Mouse (Mus musculus) C2C12 (cell line): ENCODE measurements around the gene Foxn3. TPM values are rescaled to one million over a fixed set of nuclear protein-coding genes. Genes with fewer than 3 reads are reported as not detected.

Source experiments
- H3K27me3 ChIP-seq: one replicate; pipeline ENCODE4 v1.6.1; 2011; ENCODE audit not compliant: control insufficient read depth, insufficient read depth, insufficient read length
- H3K36me3 ChIP-seq: one replicate; pipeline ENCODE4 v1.6.1; 2011; ENCODE audit not compliant: control insufficient read depth, insufficient read depth
- H3K4me3 ChIP-seq: one replicate; pipeline ENCODE4 v1.5.1; 2011; ENCODE audit warnings: mild to moderate bottlenecking, control low read depth; ENCODE audit not compliant: poor library complexity, insufficient read depth, severe bottlenecking
- H3K79me2 ChIP-seq: one replicate; pipeline ENCODE4 v1.6.1; 2011; ENCODE audit not compliant: control insufficient read depth, insufficient read depth
- H3K79me3 ChIP-seq: one replicate; pipeline ENCODE4 v1.6.1; 2011; ENCODE audit warnings: low read depth, control low read depth
- H3ac ChIP-seq: one replicate; pipeline ENCODE3; 2011; ENCODE audit warnings: low read depth; ENCODE audit not compliant: control insufficient read depth, insufficient read length
- CEBPB ChIP-seq: IDR thresholded peaks from one replicate; pipeline ENCODE4 v1.6.1; 2011; ENCODE audit warnings: low read depth, mild to moderate bottlenecking, control low read depth, moderate library complexity
- CTCF ChIP-seq: IDR thresholded peaks from one replicate; pipeline ENCODE4 v1.5.1; 2011; ENCODE audit not compliant: control insufficient read depth, insufficient read depth, insufficient read length
- FOSL1 ChIP-seq: IDR thresholded peaks from one replicate; pipeline ENCODE4 v1.8.0; 2011; ENCODE audit warnings: mild to moderate bottlenecking, low read length; ENCODE audit not compliant: poor library complexity, insufficient read depth, severe bottlenecking
- MAX ChIP-seq: IDR thresholded peaks from one replicate; pipeline ENCODE4 v1.6.1; 2011; ENCODE audit warnings: mild to moderate bottlenecking, control low read depth
- MYOD1 ChIP-seq: IDR thresholded peaks from one replicate; pipeline ENCODE4 v1.6.1; 2011; ENCODE audit warnings: low read depth; ENCODE audit not compliant: control insufficient read depth, insufficient read length
- MYOG ChIP-seq: IDR thresholded peaks from one replicate; pipeline ENCODE4 v1.6.1; 2011; ENCODE audit not compliant: control insufficient read depth, insufficient read length; ENCODE audit errors: extremely low read depth
- USF1 ChIP-seq: IDR thresholded peaks from one replicate; pipeline ENCODE4 v1.6.1; 2011; ENCODE audit warnings: low read depth, mild to moderate bottlenecking, control low read depth, moderate library complexity
- polyA plus RNA-seq: library from polyadenylated mRNA; unstranded; fragments of >200 nt; fragmentation: generic; extraction: Trizol; gene quantifications from one replicate; pipeline ENCODE4 v1.2.1, GENCODE M21; 2012; ENCODE audit warnings: missing spikeins

Foxn3 gene
- polyA plus RNA-seq, 1 experiment, result 4.2 TPM

DNA sequence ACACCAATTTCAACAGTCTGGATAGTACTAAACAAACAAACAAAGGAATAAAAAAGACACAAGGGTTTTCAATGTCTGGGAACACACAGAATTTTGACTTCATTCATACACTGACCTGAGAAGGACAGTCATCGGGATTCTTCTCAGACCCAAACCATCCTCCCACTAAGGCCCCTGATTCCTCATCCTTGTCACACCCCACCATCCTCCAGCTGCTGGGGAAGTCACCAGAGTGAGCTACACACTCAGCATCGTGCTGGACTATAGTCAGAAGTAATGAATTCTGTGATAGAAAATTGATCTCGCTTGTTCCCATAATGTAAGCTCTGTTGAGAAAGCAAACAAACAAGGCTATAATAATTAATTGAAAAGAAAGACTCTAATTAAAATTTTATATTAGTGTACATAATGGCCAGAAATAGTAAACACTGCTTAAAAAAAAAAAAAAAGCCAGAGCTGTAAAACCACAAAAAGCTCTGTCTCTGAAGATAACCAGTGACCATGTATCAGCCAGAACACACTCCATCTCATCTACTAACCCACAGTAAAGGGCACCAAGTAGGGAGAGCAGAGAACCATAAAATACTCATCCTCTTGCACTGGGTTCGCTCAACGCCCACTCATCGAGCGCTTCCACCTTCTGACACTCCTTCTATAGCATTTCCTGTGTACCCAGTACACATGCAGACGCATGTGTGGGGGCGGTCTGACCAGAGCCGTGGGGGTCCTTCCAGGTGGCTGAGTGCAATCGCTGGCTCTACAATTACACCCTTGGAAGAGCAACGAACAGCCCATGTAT lies 241.6 kb downstream of the Foxn3 start:
- H3K79me3 ChIP-seq, result peaks cover 3% of the 10 kb centered on the region
- H3K4me3 ChIP-seq, result no peak overlapping the region
- no peak overlapping the region for H3ac ChIP-seq
- no peaks in the 10 kb centered on the region for H3K27me3 ChIP-seq
- no peaks in the 10 kb centered on the region for H3K36me3 ChIP-seq
- no peaks in the 10 kb centered on the region for H3K79me2 ChIP-seq
- no peak for TF ChIP-seq CTCF
- TF ChIP-seq CEBPB, result no peak
- TF ChIP-seq MYOD1, result no peak
- TF ChIP-seq USF1, result no peak
- no peak for TF ChIP-seq MAX
- no peak for TF ChIP-seq MYOG
- TF ChIP-seq FOSL1, result no peak

DNA sequence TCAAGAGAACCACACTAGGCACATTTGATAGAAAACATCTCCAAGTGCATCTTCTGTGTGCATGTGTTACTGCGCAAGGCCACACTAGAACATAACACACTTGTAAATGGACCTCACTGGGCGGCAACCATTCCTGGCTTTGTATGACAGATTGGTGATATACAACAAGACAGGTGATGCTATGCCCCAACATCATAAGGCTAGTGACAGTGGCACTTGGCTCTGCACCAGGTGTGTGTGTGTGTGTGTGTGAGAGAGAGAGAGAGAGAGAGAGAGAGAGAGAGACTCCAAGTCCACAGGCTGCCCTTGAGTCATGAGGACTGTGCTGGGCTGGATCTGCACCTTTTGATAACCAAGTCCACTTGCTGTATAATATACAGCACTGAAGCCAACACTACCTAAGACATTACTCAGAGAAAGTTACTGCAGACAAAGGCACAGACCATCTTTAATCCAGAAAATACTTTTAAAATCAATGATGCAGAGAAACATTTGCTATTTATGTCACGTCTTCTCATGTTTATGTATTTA lies 242.4 kb downstream of the Foxn3 start:
- TF ChIP-seq CEBPB (no peak), CTCF (no peak), MYOG (no peak), USF1 (no peak), MAX (no peak), MYOD1 (no peak), FOSL1 (no peak)
- Histone ChIP-seq H3K36me3 (no peaks in the 10 kb centered on the region), H3ac (no peak overlapping the region), H3K4me3 (no peak overlapping the region), H3K27me3 (no peaks in the 10 kb centered on the region), H3K79me3 (no peaks in the 10 kb centered on the region), H3K79me2 (no peaks in the 10 kb centered on the region)

DNA sequence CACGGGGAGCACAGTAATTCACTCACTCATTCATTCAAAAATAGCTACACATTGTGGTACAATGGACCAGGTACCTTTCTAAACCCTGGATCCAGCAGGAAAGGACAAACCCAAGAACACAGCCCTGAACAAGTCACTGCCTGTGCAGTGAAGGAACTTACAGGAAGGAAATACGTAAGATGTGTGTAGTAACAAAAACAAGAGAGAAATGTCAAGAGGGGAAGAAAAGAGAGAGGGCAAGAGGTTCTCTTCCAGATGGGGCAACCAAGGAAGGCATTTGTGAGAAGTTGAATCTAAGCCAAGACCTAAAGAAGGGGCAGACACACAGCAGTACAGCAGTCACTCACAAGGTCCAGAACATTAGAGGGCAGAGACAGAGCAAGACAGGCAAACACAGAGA lies 243.5 kb downstream of the Foxn3 start:
- Histone ChIP-seq H3ac (no peak overlapping the region), H3K79me3 (no peaks in the 10 kb centered on the region), H3K4me3 (no peak overlapping the region), H3K36me3 (no peaks in the 10 kb centered on the region), H3K27me3 (no peaks in the 10 kb centered on the region), H3K79me2 (no peaks in the 10 kb centered on the region)
- no peak for TF ChIP-seq CTCF
- no peak for TF ChIP-seq MYOG
- no peak for TF ChIP-seq FOSL1
- no peak for TF ChIP-seq CEBPB
- TF ChIP-seq USF1, result no peak
- no peak for TF ChIP-seq MYOD1
- TF ChIP-seq MAX, result no peak

DNA sequence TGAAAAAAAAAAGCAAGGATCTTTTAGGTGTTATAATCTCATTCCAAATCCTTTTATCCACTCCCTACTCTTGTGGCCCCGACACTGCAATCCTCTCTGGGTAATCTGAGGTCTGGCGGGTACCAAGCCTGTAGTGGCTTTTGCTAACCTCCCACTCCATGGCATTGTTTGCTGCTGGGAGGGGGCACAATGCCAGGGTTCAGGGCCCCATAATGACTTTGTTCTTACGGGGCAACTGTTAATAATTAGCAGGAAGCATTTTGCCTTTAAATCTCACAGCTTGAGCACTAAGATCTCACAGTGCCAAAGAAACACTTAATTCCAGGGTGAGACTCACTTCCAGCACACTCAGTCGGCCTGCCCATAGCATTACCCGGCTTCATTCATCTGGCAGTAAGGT lies 244.2 kb downstream of the Foxn3 start:
- Histone ChIP-seq H3ac (no peak overlapping the region), H3K79me3 (no peaks in the 10 kb centered on the region), H3K27me3 (no peaks in the 10 kb centered on the region), H3K4me3 (no peak overlapping the region), H3K79me2 (no peaks in the 10 kb centered on the region), H3K36me3 (no peaks in the 10 kb centered on the region)
- no peak for TF ChIP-seq USF1
- no peak for TF ChIP-seq MYOG
- TF ChIP-seq CTCF, result no peak
- TF ChIP-seq MAX, result no peak
- no peak for TF ChIP-seq MYOD1
- TF ChIP-seq CEBPB, result no peak
- TF ChIP-seq FOSL1, result no peak

DNA sequence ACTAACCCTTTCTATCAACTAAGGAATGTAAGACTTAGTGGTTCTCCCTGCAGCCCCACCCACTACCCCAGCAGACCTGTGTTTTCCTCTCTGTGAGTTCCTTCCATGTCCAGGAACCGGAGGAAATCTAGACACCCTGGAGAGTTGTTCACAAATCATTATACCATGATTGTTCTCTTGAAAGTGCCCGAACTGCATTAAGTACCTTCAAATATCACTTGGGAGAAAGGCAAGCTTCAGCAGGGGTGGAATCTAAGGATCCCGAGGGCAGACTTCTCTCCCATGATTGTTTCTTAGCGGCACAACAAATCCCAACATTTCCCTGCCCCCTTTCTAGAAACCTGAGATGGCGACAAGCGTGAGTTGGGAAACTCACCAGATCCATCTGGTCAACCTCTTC lies 247.5 kb downstream of the Foxn3 start:
- Histone ChIP-seq H3ac (no peak overlapping the region), H3K4me3 (no peak overlapping the region), H3K79me3 (no peaks in the 10 kb centered on the region), H3K79me2 (no peaks in the 10 kb centered on the region), H3K27me3 (no peaks in the 10 kb centered on the region), H3K36me3 (no peaks in the 10 kb centered on the region)
- TF ChIP-seq FOSL1 (no peak), CEBPB (no peak), USF1 (no peak), CTCF (no peak), MYOD1 (no peak), MYOG (no peak), MAX (no peak)
